Mouse (Mus musculus): Measurements from ENCODE around the gene Vps54.

DNA sequence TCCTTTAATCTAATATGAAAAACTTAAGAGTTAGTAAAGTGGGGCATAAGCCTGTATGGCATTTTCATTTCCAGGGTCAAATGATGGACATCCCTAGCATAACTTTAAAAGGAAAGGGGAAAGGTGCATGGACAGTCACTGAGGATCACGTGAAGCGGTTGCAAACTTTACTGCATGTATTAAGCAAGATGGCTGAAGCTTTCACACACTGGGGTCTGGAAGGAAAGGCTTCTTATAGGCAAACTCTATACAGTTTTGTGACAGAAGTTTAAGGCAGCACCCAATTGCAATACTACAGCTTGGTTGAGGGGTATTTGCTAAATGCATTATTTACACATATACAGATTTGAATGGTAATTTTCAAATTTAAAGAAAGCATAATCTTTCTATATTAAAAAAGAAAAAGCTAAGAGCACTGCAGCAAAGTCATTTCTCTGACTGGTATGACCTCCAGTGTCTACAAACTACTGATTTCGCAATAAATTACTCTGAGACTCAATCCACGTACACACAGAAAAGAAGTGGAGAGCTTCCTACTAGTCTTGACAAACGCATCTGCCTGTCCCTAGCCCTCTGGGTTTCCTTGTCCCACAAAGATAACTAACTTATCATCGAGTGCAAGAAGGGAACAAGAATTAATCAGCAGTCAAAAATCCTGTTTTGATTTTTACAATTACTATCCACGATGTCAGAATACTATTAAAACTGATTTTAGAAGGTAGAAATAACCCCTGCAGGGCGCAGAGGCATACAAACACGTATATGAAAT lies 130.4 kb downstream of the Vps54 start:
- TF ChIP-seq EP300 (IDR thresholded peaks at IDR 0.05; ENCODE audit: low read depth) (no peak), CTCF (IDR thresholded peaks at IDR 0.05; ENCODE audit: low read depth) (no peak)

Measured in heart, postnatal 0 days (tissue).